Mouse (Mus musculus) Muller cell, postnatal 12 days (primary cell): Measurements from ENCODE around the gene 1700030K09Rik.

Source experiments
- DNase-seq: peaks from one replicate; pipeline ENCODE4 v3.0.0-alpha.2; 2015; ENCODE audit errors: inconsistent ontology term

Gene 1700030K09Rik

DNA sequence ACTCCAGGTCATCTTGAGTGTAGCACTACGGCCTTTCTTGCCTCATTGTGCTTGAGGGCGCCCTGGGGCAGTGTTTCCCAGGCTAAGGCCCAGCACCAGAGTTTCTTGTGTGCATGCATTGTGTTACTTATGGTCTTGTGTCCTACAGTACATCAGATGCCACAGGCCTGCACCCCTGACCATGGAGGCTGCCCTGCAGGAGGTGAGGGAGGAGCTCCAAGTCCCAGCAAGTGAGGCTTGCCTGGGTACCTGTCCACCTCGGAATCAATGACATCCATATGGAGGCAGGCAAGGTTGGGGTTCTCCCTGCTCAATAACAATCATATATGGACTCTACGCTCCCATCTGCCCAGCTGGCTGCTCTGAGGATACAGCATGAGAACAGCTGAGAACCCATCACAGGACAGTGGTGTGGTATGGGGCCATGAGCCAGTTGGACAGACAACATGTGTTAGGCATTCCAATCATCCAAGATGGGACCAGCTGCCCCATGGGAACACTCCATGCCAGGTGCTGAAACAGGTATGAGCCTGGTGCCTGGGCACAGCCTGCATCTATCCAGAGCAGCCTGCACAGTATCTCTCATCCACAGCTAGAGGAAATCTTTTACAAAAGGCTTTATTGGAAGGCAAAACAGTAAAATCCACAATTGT, 16.3 kb downstream of the 1700030K09Rik start:
- no peak for DNase-seq

DNA sequence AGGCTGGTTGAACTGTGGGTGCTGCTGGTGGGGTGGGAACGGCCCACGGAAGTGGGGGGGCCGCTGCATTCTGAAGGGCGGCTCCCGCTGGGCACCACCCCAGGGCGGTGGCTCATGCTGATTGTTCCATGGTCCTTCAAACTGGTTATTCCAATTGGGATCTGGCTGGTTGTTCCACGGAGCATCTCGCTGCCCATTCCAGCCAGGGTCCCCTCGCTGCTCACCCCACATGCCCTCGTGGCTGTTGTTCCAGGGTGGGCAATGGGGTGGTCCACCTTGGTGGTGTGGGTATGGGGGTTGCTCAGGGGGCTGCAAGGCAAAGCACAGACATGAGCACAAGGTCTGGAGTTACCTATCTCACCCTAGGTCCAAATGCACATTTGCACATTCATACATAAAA, 20.5 kb downstream of the 1700030K09Rik start:
- no peak for DNase-seq

DNA sequence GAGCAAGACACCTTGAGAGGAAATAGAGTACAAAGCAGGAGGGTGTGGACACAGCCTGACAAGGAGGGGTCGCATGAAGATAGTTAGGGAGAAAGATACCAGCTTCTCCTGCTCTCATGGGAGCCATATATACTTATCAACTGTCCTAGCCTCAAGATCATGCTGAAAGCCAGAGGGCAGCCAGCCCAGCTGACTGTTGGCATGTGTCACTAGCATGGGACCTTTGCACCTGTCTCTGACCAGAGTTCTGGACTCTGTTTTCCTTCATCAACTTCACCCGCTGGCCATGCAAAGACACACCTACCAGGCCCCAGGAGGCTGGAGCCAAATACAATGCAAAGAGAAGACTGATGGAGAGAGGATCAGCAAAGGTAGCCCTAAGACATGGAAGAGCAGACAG, 25.6 kb downstream of the 1700030K09Rik start:
- no peak for DNase-seq

DNA sequence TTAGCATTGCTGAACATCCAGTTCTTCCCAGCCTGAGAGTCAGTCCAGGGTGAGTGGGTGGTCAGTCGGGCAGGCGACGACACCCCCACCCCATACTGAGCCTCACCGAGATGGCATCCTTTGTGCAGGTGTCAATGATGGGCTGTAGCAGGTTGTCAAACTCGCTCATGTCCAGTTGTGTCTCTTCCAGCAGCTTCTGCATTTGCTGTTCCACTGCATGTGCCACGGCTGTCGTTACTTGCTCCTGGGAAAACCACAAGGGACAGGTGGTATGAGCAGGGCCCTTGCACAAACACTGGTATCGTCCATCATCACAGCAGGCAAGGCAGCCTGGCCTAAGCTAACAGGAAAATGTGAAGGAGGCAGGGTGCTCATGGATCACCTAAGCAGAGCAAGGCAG, 26.3 kb downstream of the 1700030K09Rik start:
- no peak for DNase-seq

DNA sequence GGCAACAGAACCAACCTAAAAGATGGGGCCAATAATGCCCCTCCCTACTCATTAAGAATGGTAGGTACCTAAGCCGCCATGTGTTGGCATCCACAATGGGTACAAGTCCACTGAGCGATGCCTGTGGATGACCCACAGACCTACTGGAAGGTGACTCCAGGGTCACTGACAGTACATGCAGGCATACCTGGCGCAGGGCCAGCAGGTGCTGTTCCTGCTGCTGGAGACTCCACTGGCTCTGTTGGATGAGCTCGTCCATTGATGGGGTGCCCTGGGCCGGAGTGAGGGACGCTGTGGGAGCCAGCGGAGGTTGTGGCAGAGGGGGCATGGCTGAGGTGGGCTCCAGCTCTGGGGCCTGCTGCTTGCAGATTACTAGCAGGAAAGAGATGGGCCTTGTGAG, 27.0 kb downstream of the 1700030K09Rik start:
- no peak for DNase-seq

DNA sequence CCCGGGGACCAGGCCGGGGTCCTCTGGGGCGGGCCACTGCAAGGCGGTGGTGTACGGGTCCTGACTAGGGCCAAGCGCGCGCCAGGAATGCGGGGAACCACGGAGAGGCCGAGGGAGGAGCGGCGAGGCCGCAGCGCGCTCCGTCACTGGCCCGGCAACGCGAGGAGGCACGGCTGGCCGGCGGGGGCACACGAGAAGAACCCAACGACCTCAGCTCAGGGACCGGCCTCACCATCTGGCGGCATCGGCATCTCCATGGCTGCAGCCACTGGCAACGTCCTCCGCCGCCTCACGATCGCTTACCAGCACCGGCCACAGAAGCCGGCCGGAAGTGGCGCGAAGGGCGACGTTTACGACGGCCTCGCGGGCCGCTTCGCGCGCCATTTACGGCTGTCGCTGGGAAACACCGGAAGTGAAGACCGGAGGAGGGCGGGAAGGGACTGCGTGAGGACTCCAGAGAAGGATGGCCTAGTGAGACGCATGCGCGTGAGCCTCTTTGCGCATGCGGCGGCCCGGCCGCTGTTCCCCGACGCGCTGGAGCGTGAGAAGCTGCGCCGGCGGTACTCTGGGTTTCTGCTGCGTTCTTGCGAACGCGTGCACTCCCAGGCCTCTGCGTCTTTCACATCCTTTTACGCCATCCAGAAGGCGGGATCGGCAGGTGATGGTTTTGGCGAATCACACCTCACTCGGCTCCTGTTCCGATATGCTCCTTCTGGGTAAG, 31.3 kb downstream of the 1700030K09Rik start, which contains the start of gene Cherp:
Cherp (minus strand) TSS at position 401 of the 721 bp plus-strand sequence.
- peak; percentile 99 for DNase-seq

DNA sequence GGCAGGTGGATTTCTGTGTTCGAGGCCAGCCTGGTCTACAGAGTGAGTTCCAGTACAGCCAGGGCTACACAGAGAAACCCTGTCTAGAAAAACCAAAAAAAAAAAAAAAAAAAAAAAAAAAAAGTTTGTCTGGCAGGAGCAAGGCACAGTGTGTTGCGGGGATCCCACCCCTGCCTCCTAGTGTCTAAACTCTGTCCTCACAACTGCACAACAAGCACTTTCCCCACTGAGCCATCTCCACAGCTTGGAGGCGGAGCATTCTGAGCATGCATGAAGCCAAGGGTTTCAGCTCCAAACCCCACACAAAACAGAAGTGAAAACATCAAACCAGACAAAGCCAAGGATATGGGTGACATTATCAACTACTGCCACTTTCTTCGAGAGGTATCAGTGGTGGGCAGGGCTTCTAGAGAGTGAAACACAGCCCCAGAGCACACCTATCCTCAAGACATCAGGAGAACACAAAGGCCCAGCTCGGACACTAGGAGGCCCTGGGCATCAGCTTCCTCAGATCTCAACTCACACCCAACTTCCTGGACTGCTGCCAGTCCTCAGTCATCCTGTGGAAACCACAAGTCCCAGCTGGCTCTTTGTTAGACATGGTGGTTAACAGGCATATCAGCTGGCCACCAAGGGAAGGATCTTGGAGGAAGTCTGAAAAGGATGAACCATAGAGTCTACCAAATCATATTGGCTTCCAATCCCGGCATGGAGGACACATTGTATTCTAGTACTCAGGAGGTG, 41.9 kb downstream of the 1700030K09Rik start:
- peak; percentile 66 for DNase-seq

DNA sequence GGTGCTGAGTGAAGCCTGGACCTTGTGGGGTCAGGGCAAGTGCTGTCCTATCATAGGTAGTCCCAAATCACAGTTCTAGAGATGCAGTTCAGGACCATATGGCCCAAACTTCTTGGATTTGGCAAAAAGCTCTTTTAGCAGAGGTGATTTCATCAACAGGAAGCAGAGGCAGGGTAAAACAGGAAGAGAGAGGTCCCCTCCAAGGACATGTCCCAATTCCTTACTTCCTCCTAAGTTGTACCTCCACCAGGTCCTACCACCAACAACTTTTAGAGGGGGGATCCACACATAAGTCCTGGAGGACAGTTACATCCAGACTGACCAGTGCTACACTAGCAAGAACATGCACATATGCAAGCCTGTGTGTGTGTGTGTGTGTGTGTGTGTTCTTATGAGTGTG, 43.3 kb downstream of the 1700030K09Rik start:
- DNase-seq = no peak

DNA sequence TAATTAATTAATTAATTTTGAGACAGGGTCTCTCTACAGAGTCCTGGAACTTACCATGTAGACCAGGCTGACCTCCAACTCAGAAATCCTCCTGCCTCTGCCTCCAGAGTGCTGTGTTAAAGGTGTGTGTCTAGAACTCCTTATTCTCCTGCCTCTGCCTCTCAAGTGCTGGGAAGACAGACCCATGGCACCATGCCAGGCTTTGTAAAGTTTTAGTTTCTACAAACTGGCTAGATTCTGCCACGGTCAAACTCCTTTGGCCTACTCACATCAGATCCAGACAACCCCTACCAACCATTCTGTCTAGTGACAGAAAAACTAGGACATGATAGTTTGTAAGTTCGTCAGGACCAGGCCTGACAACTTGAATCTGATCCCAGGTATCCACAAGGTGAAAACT, 47.3 kb downstream of the 1700030K09Rik start:
- no peak for DNase-seq

DNA sequence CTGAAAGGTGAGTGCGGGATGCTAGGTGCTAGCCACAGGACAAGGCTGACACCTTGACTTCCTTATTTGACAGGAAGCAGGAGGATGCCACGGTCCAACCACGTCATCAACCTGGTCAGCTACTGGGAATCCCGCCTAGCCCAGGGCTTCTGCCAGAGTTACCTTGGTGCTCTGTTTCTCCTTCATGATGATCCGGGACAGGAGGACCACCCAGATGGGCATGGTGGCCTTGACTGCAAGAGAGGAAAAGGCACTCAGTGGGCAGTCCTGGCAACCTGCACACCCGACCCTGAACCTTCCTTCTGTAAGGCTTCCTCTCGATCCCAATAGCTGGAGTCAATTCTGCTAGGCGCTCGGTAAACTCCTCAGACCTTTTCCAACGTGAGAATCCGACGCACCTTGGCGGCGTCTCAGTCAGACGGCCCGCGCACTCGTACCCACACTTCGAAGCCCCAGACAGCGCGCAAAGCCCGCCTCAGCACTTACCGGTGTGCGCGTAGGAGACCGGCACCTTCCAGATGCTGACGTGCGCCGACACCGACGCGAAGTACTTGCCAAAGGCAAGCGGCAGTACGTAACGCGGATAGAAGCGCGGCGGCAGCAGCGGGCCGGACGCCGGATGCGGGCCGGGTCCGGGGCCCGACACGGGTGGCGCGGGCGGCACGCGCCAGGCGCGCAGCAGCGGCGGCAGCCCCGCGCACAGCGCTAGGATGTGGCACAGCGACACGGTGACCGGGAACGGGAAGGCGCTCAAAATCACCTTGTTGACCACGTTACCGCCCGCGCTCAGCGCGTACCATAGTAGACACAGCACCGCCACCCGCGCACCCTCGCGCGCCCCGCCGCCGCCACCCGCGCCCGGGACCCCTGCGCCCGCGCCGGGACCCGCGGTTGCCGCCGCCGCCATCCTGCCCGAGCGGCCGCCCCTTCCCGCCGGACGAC, 48.3 kb downstream of the 1700030K09Rik start, which contains the start of gene Slc35e1:
Slc35e1 (minus strand) TSS at position 935 of the 942 bp plus-strand sequence.
- DNase-seq = peak; percentile 30

DNA sequence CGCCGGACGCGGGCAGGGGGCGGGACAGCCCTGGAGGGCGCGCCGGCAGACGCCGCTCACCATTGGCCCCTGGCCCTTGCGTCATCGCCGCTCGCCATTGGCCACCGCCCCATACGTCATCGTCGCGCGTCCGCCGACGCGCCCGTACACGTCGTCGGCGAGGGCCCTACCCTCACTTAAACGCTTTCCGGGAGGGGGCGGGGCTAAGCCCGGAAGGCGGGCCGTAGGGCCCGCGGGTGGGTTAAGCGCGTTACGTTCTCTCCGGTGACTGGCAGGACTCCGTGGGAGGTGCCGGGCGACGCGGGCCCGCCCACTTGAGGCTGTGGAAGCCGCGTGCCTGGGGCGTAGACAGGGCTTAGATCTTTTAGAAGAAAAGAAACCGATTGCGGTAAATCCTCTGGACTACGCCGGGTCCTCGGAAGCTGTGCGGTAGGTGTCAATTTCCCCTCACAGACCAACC, 49.0 kb downstream of the 1700030K09Rik start:
- peak; percentile 100 for DNase-seq

DNA sequence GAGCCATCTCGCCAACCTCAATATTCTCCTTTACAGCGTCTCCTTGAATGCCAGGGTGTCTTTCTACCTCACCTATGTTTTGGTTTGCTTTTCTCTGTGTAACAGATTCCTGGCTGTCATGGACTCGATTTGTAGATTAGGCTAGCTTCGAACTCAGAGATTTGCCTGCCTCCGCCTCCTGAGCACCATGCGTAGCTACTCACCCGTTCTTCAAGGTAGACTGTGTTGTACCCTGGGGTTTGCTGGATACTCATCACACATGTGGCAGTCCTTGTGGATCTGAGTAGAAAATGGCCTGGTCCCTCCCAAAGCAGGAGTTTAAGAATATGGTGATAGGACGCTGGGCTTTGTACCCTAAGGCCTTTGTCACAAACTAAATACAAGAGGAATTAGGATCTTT, 49.7 kb downstream of the 1700030K09Rik start:
- peak; percentile 31 for DNase-seq

DNA sequence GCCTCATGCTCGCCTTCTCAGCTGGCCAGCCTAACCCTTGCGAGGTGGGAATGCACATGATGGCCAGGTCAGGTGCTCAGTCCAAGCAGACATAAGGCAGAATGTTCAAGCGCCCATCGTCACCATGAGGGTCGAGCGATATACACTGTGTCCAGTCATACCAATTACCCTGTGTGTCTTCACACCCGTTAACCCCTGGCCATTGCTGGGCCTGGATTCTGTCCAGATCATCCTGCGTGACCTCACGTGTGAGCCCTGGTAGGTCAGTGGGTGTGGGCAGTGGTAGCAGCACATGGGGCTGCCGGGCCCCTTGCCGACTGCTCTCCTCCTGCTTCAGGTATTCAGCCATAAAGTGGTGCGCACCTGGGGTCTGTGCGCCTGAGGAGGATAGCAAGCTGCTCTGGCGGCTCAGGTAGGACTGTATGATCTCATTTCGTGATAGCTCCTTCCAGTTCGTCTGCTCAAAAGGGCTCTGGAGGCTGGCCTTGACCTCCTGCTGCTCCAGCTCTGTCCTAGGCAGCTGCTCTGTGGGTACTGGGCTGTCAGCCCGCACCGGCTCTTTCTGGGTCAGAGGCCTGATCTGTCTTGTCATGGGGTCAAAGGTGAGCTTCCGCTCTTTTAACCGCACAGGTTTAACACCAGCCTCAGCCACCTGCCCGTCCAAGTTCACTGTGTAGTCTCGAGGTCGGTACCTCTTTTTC, 51.9 kb downstream of the 1700030K09Rik start:
- DNase-seq = no peak

DNA sequence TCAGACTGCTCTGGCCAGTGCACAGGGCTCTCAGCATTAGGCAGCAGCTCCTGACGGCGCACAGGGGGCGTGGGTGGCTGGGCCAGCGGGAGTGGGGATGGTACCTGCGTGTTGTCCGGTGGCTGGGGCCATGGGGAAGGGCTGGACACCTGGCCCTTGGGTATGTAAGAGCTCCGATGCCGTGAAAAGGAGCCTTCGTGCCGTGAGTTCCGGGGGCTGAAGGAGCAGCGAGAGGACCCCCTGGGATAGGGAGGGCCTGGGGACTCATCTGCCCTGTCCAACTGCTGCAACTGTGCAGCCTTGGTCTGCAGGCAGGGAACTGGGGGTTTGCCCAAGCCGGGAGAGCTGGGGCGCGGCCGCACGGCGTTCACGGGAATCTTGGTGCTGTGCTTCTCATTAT, 52.5 kb downstream of the 1700030K09Rik start:
- peak; percentile 43 for DNase-seq

DNA sequence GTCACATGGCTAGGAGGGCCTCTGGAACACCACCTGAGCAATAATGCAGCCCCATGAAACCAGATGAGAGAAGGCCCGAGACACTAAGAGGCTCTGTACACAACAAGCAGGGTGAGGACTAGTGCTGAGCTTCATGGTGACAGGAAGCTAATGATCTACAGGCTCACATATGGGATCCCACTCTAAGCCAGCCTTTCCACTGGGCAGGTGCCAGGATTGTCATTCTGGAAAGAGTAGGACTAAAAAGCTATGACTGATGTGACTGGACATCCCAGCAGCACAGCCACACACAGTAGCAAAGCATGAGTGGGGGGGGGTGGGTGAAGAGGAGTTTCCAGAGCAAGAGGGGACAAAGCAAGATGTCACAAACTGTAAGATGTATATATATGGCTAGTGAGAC, 54.2 kb downstream of the 1700030K09Rik start:
- DNase-seq = no peak

DNA sequence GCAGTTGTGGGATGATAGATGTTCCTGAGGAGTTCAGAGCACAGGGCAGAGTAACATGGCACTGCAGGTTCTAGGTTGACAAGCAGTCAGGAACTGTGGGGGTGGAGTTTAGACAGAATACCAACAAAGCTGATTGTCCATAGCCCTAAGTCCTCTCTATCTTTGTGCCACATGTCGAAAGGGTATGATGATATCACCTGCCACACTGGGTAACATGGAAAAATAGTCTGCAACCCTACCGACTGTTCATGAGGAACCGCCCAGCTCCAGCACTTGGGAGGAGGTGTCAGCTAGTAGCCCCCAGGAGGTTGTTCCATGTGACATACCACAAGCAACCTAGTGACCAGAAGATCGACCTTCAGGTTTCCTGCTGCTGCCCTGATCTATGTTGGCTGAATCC, 54.8 kb downstream of the 1700030K09Rik start:
- no peak for DNase-seq

DNA sequence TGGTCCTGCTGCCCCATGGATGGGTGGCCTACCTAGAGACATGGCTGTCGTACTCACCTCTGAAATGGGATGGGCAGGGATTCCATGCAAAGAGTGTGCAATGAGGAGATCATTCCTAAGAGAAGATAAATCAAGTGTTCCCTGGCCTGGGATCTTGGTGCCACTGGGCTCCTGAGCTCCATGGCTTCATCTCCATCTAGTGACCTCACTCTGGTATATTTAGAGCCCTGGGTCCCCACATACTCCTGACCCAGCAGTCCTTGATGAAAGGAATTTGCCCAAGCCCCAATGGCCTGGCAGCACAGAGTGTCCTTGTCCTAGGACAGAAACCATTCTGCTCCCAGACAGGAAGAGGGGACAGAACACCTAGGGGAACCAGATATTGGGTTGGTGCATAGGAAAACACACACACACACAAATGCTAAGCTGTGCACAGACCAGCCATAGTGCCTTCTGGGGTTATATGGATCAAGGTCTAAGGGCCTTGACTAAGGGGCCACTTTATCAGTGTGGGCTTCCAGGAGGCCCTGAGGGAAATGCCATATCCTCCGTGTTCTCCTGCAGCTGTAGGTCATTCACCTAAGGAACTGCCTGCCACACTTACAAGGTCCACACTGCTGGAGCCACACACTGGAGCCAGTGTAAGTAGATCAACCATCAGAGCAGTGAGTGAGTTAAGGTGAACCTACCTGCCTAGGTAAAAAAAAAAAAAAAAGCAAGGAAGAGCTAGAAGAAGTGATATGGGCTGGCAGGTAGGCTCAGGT, 56.0 kb downstream of the 1700030K09Rik start:
- no peak for DNase-seq

DNA sequence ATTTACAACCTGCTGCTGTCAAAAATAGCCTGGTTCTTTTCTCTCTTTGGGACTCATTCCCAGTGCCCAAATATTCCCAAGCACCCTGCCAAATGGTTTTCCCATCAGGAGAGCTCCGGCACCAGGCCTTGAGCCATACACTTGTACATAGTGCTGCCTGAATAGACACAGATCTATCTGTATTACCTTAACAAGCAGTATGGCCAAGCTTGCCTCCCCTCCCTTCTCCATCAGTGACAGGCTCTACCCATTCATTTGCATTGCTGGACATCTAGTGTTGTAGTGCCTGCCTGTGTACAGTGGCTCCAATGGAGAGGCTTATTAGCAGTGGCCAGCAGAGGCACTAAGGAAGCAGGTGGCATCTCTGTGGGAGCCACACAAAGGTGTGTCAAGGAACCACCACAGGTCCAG, 56.8 kb downstream of the 1700030K09Rik start:
- no peak for DNase-seq

DNA sequence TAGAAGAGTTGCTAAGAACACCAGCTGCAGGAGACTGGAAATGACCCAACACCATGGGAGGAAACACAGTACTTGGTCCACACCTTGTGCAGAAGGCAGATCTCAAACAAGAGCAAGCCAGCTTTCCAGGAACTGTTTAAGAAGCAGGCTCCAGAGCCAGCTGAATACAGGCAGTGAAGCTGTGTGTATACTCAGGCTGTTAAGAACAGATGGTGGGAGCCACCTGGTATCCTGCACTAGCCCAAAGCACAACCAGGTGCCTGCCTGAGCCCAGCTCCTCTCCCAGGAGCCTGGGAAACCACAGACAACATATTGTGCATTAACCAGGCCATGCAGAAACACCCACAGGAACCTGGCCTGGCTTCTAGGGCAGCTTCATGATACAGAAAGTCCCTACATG, 60.5 kb downstream of the 1700030K09Rik start:
- no peak for DNase-seq
